Mouse (Mus musculus) testis, adult 2 months (tissue): Measurements from ENCODE around the gene H2-Oa. TPM values are rescaled to one million over a fixed set of nuclear protein-coding genes. Genes with fewer than 3 reads are reported as not detected.

ENCODE experiments used
- H3K27ac ChIP-seq: fragments of 200-500 bp; 2 replicates; pipeline ENCODE4 v1.5.1; 2012; ENCODE audit warnings: low read depth, low read length; ENCODE audit not compliant: control insufficient read depth, insufficient read depth
- H3K27me3 ChIP-seq: fragments of 200-500 bp; 2 replicates; pipeline ENCODE4 v1.6.1; 2012; ENCODE audit warnings: mild to moderate bottlenecking, low read length, moderate library complexity; ENCODE audit not compliant: control insufficient read depth, insufficient read depth
- H3K36me3 ChIP-seq: fragments of 200-500 bp; 2 replicates; pipeline ENCODE4 v1.6.1; 2012; ENCODE audit warnings: mild to moderate bottlenecking, low read length; ENCODE audit not compliant: control insufficient read depth, insufficient read depth
- H3K4me1 ChIP-seq: fragments of 200-500 bp; 2 replicates; pipeline ENCODE4 v1.6.1; 2012; ENCODE audit warnings: low read length; ENCODE audit not compliant: control insufficient read depth, insufficient read depth
- H3K4me3 ChIP-seq: fragments of 200-500 bp; 2 replicates; pipeline ENCODE4 v1.5.1; 2012; ENCODE audit warnings: low read depth, mild to moderate bottlenecking, low read length, moderate library complexity, mixed read lengths; ENCODE audit not compliant: control insufficient read depth
- CTCF ChIP-seq: fragments of 200-500 bp; IDR thresholded peaks from 2 replicates; pipeline ENCODE4 v1.5.1; 2012; ENCODE audit warnings: low read depth, mild to moderate bottlenecking, inconsistent platforms, low read length, moderate library complexity; ENCODE audit not compliant: control insufficient read depth, insufficient read depth, insufficient replicate concordance
- POLR2A ChIP-seq: fragments of 200-500 bp; IDR thresholded peaks from 2 replicates; pipeline ENCODE4 v1.6.1; 2012; ENCODE audit warnings: low read depth, mild to moderate bottlenecking, inconsistent platforms, low read length, moderate library complexity; ENCODE audit not compliant: control insufficient read depth
- polyA plus RNA-seq: library from polyadenylated mRNA; depleted of rRNA; stranded (reverse); fragments of >200 nt; gene quantifications from 2 replicates; pipeline ENCODE4 v1.2.3, GENCODE M21; 2012

The H2-Oa gene
- polyA plus RNA-seq, 1 experiment = 0.10 TPM

GRCm38 (mm10) chr17:34119249-34120179, 27.4 kb downstream of the H2-Oa start, which contains the start of gene H2-DMa:
Gene H2-DMa (plus strand): TSS chr17:34119541.
- peak within 1 kb of the TSS; percentile 98 for H3K27ac ChIP-seq
- H3K27me3 ChIP-seq = no peaks in the 10 kb centered on the region
- peaks cover 14% of the 10 kb centered on the region for H3K4me1 ChIP-seq
- TF ChIP-seq CTCF (0 out of 2 replicates have a peak, but pooled peaks have one; percentile 0), POLR2A (peak; percentile 97)
- H3K36me3 ChIP-seq = peaks cover 13% of the 10 kb centered on the region
- peak within 1 kb of the TSS; percentile 96 for H3K4me3 ChIP-seq

GRCm38 (mm10) chr17:34120180-34120723, 28.1 kb downstream of the H2-Oa start:
- peaks cover 12% of the 10 kb centered on the region for H3K36me3 ChIP-seq
- H3K4me3 ChIP-seq = peak overlapping the region; percentile 96
- peaks cover 14% of the 10 kb centered on the region for H3K4me1 ChIP-seq
- H3K27me3 ChIP-seq = no peaks in the 10 kb centered on the region
- peak overlapping the region; percentile 98 for H3K27ac ChIP-seq
- TF ChIP-seq POLR2A (peak; percentile 48), CTCF (no peak)

- Histone ChIP-seq H3K36me3 (peaks cover 8% of the 10 kb centered on the region), H3K4me1 (peaks cover 14% of the 10 kb centered on the region), H3K4me3 (peak overlapping the region; percentile 96), H3K27me3 (no peaks in the 10 kb centered on the region), H3K27ac (peak overlapping the region; percentile 98)
- TF ChIP-seq CTCF = no peak
- TF ChIP-seq POLR2A = no peak
Observed at GRCm38 (mm10) chr17:34120814-34121171, 28.7 kb downstream of the H2-Oa start.

GRCm38 (mm10) chr17:34121172-34121878, 29.2 kb downstream of the H2-Oa start:
- TF ChIP-seq POLR2A = peak; percentile 31
- TF ChIP-seq CTCF = no peak; the same call in 1 of the 2 replicates
- Histone ChIP-seq H3K27me3 (no peaks in the 10 kb centered on the region), H3K4me3 (peak overlapping the region; percentile 90), H3K27ac (peak overlapping the region; percentile 94), H3K4me1 (peaks cover 14% of the 10 kb centered on the region), H3K36me3 (peaks cover 8% of the 10 kb centered on the region)

- TF ChIP-seq POLR2A = no peak
- no peak for TF ChIP-seq CTCF
- Histone ChIP-seq H3K4me1 (peaks cover 15% of the 10 kb centered on the region), H3K4me3 (peak overlapping the region; percentile 90), H3K27ac (peak overlapping the region; percentile 94), H3K27me3 (no peaks in the 10 kb centered on the region), H3K36me3 (peaks cover 6% of the 10 kb centered on the region)
Observed at GRCm38 (mm10) chr17:34121879-34122187, 29.7 kb downstream of the H2-Oa start.

GRCm38 (mm10) chr17:34122188-34122984, 30.2 kb downstream of the H2-Oa start, which contains the start of gene Brd2:
Gene Brd2 (minus strand): TSS chr17:34122634.
- peaks cover 20% of the 10 kb centered on the region for H3K4me1 ChIP-seq
- no peak for TF ChIP-seq CTCF
- peak; percentile 82 for TF ChIP-seq POLR2A
- peak within 1 kb of the TSS; percentile 94 for H3K27ac ChIP-seq
- H3K4me3 ChIP-seq = peak within 1 kb of the TSS; percentile 90
- H3K36me3 ChIP-seq = peaks cover 3% of the 10 kb centered on the region
- no peaks in the 10 kb centered on the region for H3K27me3 ChIP-seq
